Mouse (Mus musculus) liver, embryonic 15.5 days (tissue): ENCODE measurements around the gene Bend3. TPM values are rescaled to one million over a fixed set of nuclear protein-coding genes. Genes with fewer than 3 reads are reported as not detected.

Experiments
- ATAC-seq: fragments of 200-750 bp; cut with Nextera tagmentation; 2 replicates; pipeline ENCODE4 v1.8.0; 2017; ENCODE audit warnings: moderate number of reproducible peaks, mild to moderate bottlenecking, moderate library complexity; ENCODE audit not compliant: insufficient read depth
- H3K27ac ChIP-seq: fragments of 300-500 bp; sonication (generic); replicated peaks from 2 replicates; pipeline ENCODE4 v1.5.1; 2015; ENCODE audit warnings: mild to moderate bottlenecking, inconsistent platforms
- H3K27me3 ChIP-seq: fragments of 300-500 bp; sonication (generic); 2 replicates; pipeline ENCODE4 v1.6.1; 2015; ENCODE audit warnings: mild to moderate bottlenecking, inconsistent platforms
- H3K36me3 ChIP-seq: fragments of 300-500 bp; sonication (generic); replicated peaks from 2 replicates; pipeline ENCODE4 v1.6.1; 2015; ENCODE audit warnings: moderate library complexity, mild to moderate bottlenecking, inconsistent platforms
- H3K4me1 ChIP-seq: fragments of 300-500 bp; sonication (generic); replicated peaks from 2 replicates; pipeline ENCODE4 v1.6.1; 2015; ENCODE audit warnings: inconsistent platforms
- H3K4me2 ChIP-seq: fragments of 300-500 bp; sonication (generic); 2 replicates; pipeline ENCODE4 v1.6.1; 2015; ENCODE audit warnings: moderate library complexity, mild to moderate bottlenecking, inconsistent platforms
- H3K4me3 ChIP-seq: fragments of 300-500 bp; sonication (generic); replicated peaks from 2 replicates; pipeline ENCODE4 v1.5.1; 2015; ENCODE audit warnings: mild to moderate bottlenecking, inconsistent platforms
- H3K9ac ChIP-seq: fragments of 300-500 bp; sonication (generic); 2 replicates; pipeline ENCODE4 v1.6.1; 2015; ENCODE audit warnings: moderate library complexity, mild to moderate bottlenecking, inconsistent platforms
- H3K9me3 ChIP-seq: fragments of 300-500 bp; sonication (generic); replicated peaks from 2 replicates; pipeline ENCODE4 v1.6.1; 2016; ENCODE audit warnings: inconsistent platforms
- WGBS: fragments of 180-500 bp; shearing (Covaris S2); methylation state at CpG from one replicate; pipeline ENCODE4 v1.1.7; 2015; ENCODE audit warnings: mixed read lengths; ENCODE audit not compliant: insufficient replicate concordance; 5-methylcytosine and 5-hydroxymethylcytosine counted together
- polyA plus RNA-seq: library from polyadenylated mRNA; unstranded; fragments of >200 nt; fragmentation: Nextera tagmentation; extraction: Ambion mirVana; gene quantifications from 2 replicates; pipeline ENCODE4 v1.2.1, GENCODE M21; 2015

Gene Bend3
- polyA plus RNA-seq, 1 experiment from 2014 or later: 1.0 TPM

GRCm38 (mm10) chr10:43560765-43561164 is 82.1 kb downstream of the Bend3 start:
- H3K4me1 ChIP-seq: 0 out of 2 replicates have a peak, but pooled peaks cover 5% of the 10 kb centered on the region
- 34% methylated on average over 2 of the region's 2 CpGs for WGBS

GRCm38 (mm10) chr10:43561311-43561710 is 82.7 kb downstream of the Bend3 start:
- no peaks in the 10 kb centered on the region; the same call in 1 of the 2 replicates for H3K27me3 ChIP-seq
- WGBS: 73% methylated on average over 2 of the region's 2 CpGs
- no peak overlapping the region for H3K27ac ChIP-seq
- no peak overlapping the region for H3K4me2 ChIP-seq
- 0 out of 2 replicates have a peak, but pooled peaks cover 5% of the 10 kb centered on the region for H3K4me1 ChIP-seq
- ATAC-seq: no peak
- no peak overlapping the region for H3K9ac ChIP-seq
- no peaks in the 10 kb centered on the region for H3K9me3 ChIP-seq
- no peaks in the 10 kb centered on the region for H3K36me3 ChIP-seq
- H3K4me3 ChIP-seq: no peak overlapping the region

More at GRCm38 (mm10) chr10:43560765-43561164, 82.1 kb downstream of the Bend3 start:
- Histone ChIP-seq H3K4me3 (no peak overlapping the region), H3K36me3 (no peaks in the 10 kb centered on the region), H3K9ac (no peak overlapping the region), H3K4me2 (no peak overlapping the region), H3K27me3 (no peaks in the 10 kb centered on the region; the same call in 1 of the 2 replicates), H3K9me3 (no peaks in the 10 kb centered on the region), H3K27ac (no peak overlapping the region)
- ATAC-seq: no peak

Other genes with a start within 250 kb of the Bend3 start
- 6.6 and 10.5 TPM in 2 replicates for gene Gm9803, start 45.3 kb downstream of the Bend3 start, polyA plus RNA-seq
- gene 1700021F05Rik, start 62.2 kb downstream of the Bend3 start, polyA plus RNA-seq: 25.0 and 27.5 TPM in 2 replicates
- gene Cd24a, start 99.5 kb downstream of the Bend3 start, polyA plus RNA-seq: 938 and 960 TPM in 2 replicates